Mouse (Mus musculus) intestine, embryonic 14.5 days (tissue): ENCODE measurements around the gene Cd33. TPM values are rescaled to one million over a fixed set of nuclear protein-coding genes. Genes with fewer than 3 reads are reported as not detected.

Experiments used
- ATAC-seq: fragments of 200-750 bp; cut with Nextera tagmentation; replicated peaks from 2 replicates; pipeline ENCODE4 v1.8.0; 2017; ENCODE audit warnings: low read depth, moderate number of reproducible peaks, moderate TSS enrichment, moderate library complexity; ENCODE audit not compliant: low FRiP score, low TSS enrichment
- DNase-seq: peaks from one replicate; pipeline ENCODE4 v3.0.0-alpha.2; 2018; ENCODE audit warnings: low spot score
- H3K27ac ChIP-seq: fragments of 300-500 bp; sonication (generic); 2 replicates; pipeline ENCODE4 v1.5.1; 2014; ENCODE audit warnings: low read depth, mild to moderate bottlenecking, control low read depth
- H3K27me3 ChIP-seq: fragments of 300-500 bp; sonication (generic); replicated peaks from 2 replicates; pipeline ENCODE4 v1.6.1; 2014; ENCODE audit warnings: low read length, control low read depth; ENCODE audit not compliant: control insufficient read depth, insufficient read depth
- H3K36me3 ChIP-seq: fragments of 300-500 bp; sonication (generic); 2 replicates; pipeline ENCODE4 v1.6.1; 2014; ENCODE audit warnings: low read length, control low read depth; ENCODE audit not compliant: control insufficient read depth, insufficient read depth
- H3K4me1 ChIP-seq: fragments of 300-500 bp; sonication (generic); replicated peaks from 2 replicates; pipeline ENCODE4 v1.6.1; 2014; ENCODE audit warnings: low read length, control low read depth, mixed read lengths; ENCODE audit not compliant: control insufficient read depth, insufficient read depth
- H3K4me2 ChIP-seq: fragments of 300-500 bp; sonication (generic); 2 replicates; pipeline ENCODE4 v1.6.1; 2014; ENCODE audit warnings: low read length
- H3K4me3 ChIP-seq: fragments of 300-500 bp; sonication (generic); 2 replicates; pipeline ENCODE4 v1.5.1; 2014; ENCODE audit warnings: low read depth, low read length, control low read depth, mixed read lengths
- H3K9ac ChIP-seq: fragments of 300-500 bp; sonication (generic); 2 replicates; pipeline ENCODE4 v1.6.1; 2014; ENCODE audit warnings: mild to moderate bottlenecking, low read length
- H3K9me3 ChIP-seq: fragments of 300-500 bp; sonication (generic); 2 replicates; pipeline ENCODE4 v1.6.1; 2016; ENCODE audit warnings: low read length, control low read depth; ENCODE audit not compliant: control insufficient read depth
- WGBS: fragments of 180-500 bp; shearing (Covaris S2); extraction: QIAGEN DNeasy Blood & Tissue Kit; methylation state at CpG from one replicate; pipeline ENCODE4 v1.1.7; 2014; 5-methylcytosine and 5-hydroxymethylcytosine counted together
- polyA plus RNA-seq: library from polyadenylated mRNA; unstranded; fragments of >200 nt; fragmentation: Nextera tagmentation; extraction: Ambion mirVana; gene quantifications from 2 replicates; pipeline ENCODE4 v1.2.1, GENCODE M21; 2014

The Cd33 gene
- polyA plus RNA-seq, 1 experiment from 2014 or later, result 2.0 TPM

DNA sequence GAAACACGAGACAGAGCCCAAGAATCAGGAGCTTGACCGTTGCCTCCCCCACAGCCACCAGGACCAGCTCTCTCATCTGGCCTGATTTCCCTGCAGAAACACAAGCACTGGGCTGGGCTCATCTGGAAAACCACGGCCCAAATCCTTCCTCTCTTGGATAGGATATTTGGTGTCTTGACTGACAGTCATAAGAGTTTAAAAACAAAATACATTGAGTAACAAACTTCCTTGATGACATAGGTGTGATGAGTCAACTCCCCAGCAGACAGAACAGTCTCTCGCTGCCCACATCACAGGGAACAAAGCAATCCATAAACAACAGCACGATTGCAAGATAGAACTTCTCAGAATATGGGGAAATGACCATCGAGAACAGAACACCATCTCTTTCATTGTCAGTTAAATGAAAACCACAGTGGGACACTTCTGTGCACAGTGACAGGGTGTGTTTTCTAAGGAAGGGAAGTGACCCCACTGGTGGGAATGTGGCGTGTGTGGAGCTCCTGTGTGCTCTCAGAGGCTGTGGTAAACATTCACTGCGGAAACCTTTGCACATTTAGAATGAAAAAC is 13.9 kb downstream of the Cd33 start:
- no peak overlapping the region for H3K27ac ChIP-seq

GRCm38 (mm10) chr7:43525313-43525712 is 18.9 kb downstream of the Cd33 start:
- H3K4me1 ChIP-seq, result no peaks in the 10 kb centered on the region
- DNase-seq (no peak), ATAC-seq (no peak)
- H3K9me3 ChIP-seq, result no peaks in the 10 kb centered on the region
- H3K4me2 ChIP-seq, result no peak overlapping the region
- H3K36me3 ChIP-seq, result no peaks in the 10 kb centered on the region
- WGBS, result 48% methylated on average over 3 of the region's 3 CpGs
- no peaks in the 10 kb centered on the region for H3K27me3 ChIP-seq
- H3K9ac ChIP-seq, result no peak overlapping the region
- H3K27ac ChIP-seq, result no peak overlapping the region
- no peak overlapping the region for H3K4me3 ChIP-seq

More for the DNA sequence above, 13.9 kb downstream of the Cd33 start:
- H3K36me3 ChIP-seq, result no peaks in the 10 kb centered on the region
- H3K4me1 ChIP-seq, result no peaks in the 10 kb centered on the region
- H3K4me3 ChIP-seq, result no peak overlapping the region
- H3K4me2 ChIP-seq, result no peak overlapping the region
- no peak overlapping the region for H3K9ac ChIP-seq
- no peak for DNase-seq
- H3K27me3 ChIP-seq, result no peaks in the 10 kb centered on the region
- no peak for ATAC-seq
- 74% methylated on average over 8 of the region's 8 CpGs for WGBS
- no peaks in the 10 kb centered on the region for H3K9me3 ChIP-seq

GRCm38 (mm10) chr7:43522776-43523175 is 21.5 kb downstream of the Cd33 start:
- Histone ChIP-seq H3K27me3 (no peaks in the 10 kb centered on the region), H3K4me2 (no peak overlapping the region), H3K27ac (no peak overlapping the region), H3K4me1 (no peaks in the 10 kb centered on the region), H3K9ac (no peak overlapping the region), H3K36me3 (no peaks in the 10 kb centered on the region), H3K4me3 (no peak overlapping the region), H3K9me3 (no peaks in the 10 kb centered on the region)
- WGBS, result 73% methylated on average over 2 of the region's 2 CpGs
- ATAC-seq (no peak), DNase-seq (no peak)

DNA sequence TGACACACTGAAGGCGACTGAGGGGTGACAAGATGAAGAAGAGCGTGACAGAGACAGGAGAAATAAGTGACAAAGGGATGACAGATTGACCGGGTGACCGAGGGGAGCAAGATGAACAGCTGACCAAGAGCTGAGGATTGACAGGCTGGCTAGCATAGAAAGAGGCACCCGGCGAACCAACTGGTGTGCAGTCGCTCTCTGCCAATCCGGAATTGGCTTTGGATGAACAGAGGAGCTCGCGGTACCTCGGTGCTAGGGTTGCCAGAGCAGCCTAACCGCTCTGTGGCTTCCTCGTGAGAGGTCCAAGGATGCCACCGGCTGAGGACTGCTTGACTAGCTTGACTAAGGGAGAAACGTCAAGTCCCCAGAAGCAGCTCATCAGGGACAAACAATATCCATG is 25.9 kb downstream of the Cd33 start:
- no peak overlapping the region for H3K4me3 ChIP-seq
- no peak overlapping the region for H3K4me2 ChIP-seq
- 87% methylated on average over 15 of the region's 15 CpGs for WGBS
- no peaks in the 10 kb centered on the region for H3K4me1 ChIP-seq
- no peak overlapping the region for H3K27ac ChIP-seq
- H3K27me3 ChIP-seq, result no peaks in the 10 kb centered on the region
- no peaks in the 10 kb centered on the region for H3K9me3 ChIP-seq
- DNase-seq (no peak), ATAC-seq (no peak)
- no peak overlapping the region for H3K9ac ChIP-seq
- H3K36me3 ChIP-seq, result no peaks in the 10 kb centered on the region

- no peaks in the 10 kb centered on the region for H3K9me3 ChIP-seq
- H3K4me1 ChIP-seq, result no peaks in the 10 kb centered on the region
- WGBS, result 79% methylated on average over 5 of the region's 5 CpGs
- no peak for DNase-seq
- H3K9ac ChIP-seq, result no peak overlapping the region
- H3K27ac ChIP-seq, result no peak overlapping the region
- no peaks in the 10 kb centered on the region for H3K36me3 ChIP-seq
- no peaks in the 10 kb centered on the region for H3K27me3 ChIP-seq
- H3K4me2 ChIP-seq, result no peak overlapping the region
- no peak overlapping the region for H3K4me3 ChIP-seq
- no peak for ATAC-seq
Observed at GRCm38 (mm10) chr7:43515076-43515475, 29.2 kb downstream of the Cd33 start.

DNA sequence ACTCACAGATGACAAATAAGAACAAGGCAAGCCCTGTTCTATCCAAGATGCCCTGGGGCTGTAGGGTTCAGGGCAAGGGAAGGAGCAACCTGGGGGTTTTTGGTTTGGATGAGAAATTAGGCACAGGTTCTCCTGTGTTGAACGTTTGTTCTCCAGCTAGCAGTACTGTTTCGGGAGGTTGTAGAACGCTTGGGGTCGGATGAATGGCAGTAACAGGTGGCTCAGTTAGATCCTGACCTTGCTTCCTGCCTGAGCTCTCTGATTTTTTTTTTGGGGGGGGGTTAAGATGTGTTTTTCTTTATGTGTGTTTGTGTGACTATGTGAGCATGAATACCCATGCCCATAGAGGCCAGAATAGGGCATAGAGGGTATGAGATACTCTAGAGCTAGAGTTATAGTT is 31.7 kb downstream of the Cd33 start:
- ATAC-seq, result no peak
- no peaks in the 10 kb centered on the region for H3K27me3 ChIP-seq
- no peak overlapping the region for H3K9ac ChIP-seq
- H3K27ac ChIP-seq, result no peak overlapping the region
- 83% methylated on average over 4 of the region's 4 CpGs for WGBS
- H3K4me3 ChIP-seq, result no peak overlapping the region
- no peaks in the 10 kb centered on the region for H3K9me3 ChIP-seq
- no peaks in the 10 kb centered on the region for H3K4me1 ChIP-seq
- H3K36me3 ChIP-seq, result no peaks in the 10 kb centered on the region
- no peak overlapping the region for H3K4me2 ChIP-seq
- DNase-seq, result no peak

DNA sequence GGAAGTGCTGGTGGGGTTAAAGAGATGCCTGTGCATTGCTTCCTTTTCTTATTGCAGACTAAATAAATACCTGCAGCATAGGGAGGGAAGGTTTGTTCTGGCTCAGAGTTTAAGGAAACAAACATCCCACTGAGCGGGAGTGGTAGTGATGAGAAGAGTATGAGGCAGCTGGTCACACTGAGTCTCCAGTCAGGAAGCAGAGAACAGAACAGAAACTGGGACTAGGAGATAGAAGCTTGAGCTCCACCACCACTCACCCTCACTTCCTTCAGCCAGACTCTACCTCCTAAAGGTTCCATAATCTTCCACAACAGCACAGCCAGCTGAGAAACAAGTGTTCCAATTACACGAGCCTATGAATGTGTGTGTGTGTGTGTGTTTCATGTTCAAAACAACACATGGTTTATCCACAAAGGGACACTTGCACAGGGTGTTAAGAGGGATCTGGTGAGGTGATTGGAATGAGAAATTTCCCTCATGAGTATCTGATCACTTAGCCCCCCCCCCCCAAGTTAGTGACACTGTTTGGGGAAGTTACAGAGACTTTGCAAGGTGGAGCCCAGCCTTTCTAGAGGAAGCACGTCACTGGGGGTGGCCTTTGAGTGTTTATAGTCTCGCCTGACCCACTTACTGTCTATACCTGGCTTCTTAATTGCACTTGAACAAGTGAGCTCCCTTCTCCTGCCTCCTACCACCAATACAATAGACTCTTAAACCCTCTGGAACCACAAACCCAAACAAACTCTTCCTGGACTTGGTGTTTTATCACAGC is 32.3 kb downstream of the Cd33 start:
- H3K4me1 ChIP-seq, result no peaks in the 10 kb centered on the region
- no peak overlapping the region for H3K4me2 ChIP-seq
- H3K27ac ChIP-seq, result no peak overlapping the region
- ATAC-seq, result no peak
- H3K27me3 ChIP-seq, result no peaks in the 10 kb centered on the region
- DNase-seq, result no peak
- no peaks in the 10 kb centered on the region for H3K9me3 ChIP-seq
- WGBS, result 49% methylated on average over 4 of the region's 4 CpGs
- no peak overlapping the region for H3K4me3 ChIP-seq
- H3K36me3 ChIP-seq, result no peaks in the 10 kb centered on the region
- no peak overlapping the region for H3K9ac ChIP-seq

DNA sequence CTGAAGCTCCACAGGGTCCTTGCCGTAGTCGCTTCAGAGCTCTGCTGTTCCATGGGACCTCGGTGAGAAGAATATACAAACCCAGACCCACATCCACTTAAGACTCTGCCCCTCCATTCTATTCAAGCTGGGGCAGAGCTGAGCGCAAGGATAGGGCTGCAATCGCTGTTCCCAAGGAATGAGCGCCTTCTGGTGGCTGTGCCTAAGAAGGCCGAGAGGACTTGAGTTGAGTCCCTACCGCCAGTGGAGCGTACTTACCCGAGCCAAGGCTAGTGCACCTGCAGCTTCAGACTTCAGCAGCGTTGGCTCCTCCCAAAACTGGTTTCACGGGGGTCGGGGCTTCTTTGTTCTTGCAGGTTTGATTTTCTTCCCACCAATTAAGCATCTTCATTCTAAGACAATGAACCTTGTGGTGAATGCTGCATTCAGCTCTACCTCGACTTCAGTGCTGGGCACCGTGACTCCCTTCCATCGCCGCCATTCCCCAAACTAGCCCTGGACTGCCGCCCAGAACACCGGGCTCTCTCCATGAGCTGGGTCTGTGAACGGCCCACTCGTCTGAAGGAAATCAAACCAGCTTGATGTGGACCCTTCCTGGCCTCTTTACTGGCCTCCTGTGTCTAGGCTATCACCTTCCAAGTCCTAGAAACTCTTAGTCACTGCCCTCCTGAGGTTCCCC is 48.7 kb downstream of the Cd33 start:
- H3K4me1 ChIP-seq, result no peaks in the 10 kb centered on the region
- 0 out of 2 replicates have a peak, but pooled peaks cover 9% of the 10 kb centered on the region for H3K27me3 ChIP-seq
- ATAC-seq (no peak), DNase-seq (no peak)
- H3K9ac ChIP-seq, result no peak overlapping the region
- 19% methylated on average over 21 of the region's 21 CpGs for WGBS
- no peaks in the 10 kb centered on the region for H3K9me3 ChIP-seq
- no peaks in the 10 kb centered on the region for H3K36me3 ChIP-seq
- H3K4me3 ChIP-seq, result no peak overlapping the region
- no peak overlapping the region for H3K27ac ChIP-seq
- H3K4me2 ChIP-seq, result no peak overlapping the region
